Comparison of ENCODE assay signal across 8 mouse cellular contexts in genomic region chr16:95824720-95825534, GRCm38 (mm10).
DNase-seq lines count a peak whose midpoint lies in the region; ATAC-seq lines count a peak whose summit lies in the region.

No protein-coding gene starts in this region.

- H3K27ac ChIP-seq in hindbrain, embryonic 12.5 days, result peak overlapping the region; percentile 55
- H3K27ac ChIP-seq in limb, embryonic 13.5 days, result peak overlapping the region; percentile 64
- no peak overlapping the region for H3K27ac ChIP-seq in midbrain, embryonic 15.5 days

- H3K36me3 ChIP-seq in hindbrain, embryonic 12.5 days, result no peaks in the 10 kb centered on the region
- H3K36me3 ChIP-seq in limb, embryonic 13.5 days, result no peaks in the 10 kb centered on the region
- H3K36me3 ChIP-seq in midbrain, embryonic 15.5 days (replicated peaks), result no peaks in the 10 kb centered on the region

- H3K27me3 ChIP-seq in hindbrain, embryonic 12.5 days, result no peaks in the 10 kb centered on the region
- H3K27me3 ChIP-seq in limb, embryonic 13.5 days, result no peaks in the 10 kb centered on the region
- H3K27me3 ChIP-seq in midbrain, embryonic 15.5 days (replicated peaks), result no peaks in the 10 kb centered on the region

- no peak overlapping the region; the same call in 1 of the 2 replicates for H3K4me2 ChIP-seq in hindbrain, embryonic 12.5 days (replicated peaks)
- peak overlapping the region; percentile 28; the same call in 1 of the 2 replicates for H3K4me2 ChIP-seq in limb, embryonic 13.5 days (replicated peaks)
- H3K4me2 ChIP-seq in midbrain, embryonic 15.5 days, result no peak overlapping the region

- H3K4me1 ChIP-seq in hindbrain, embryonic 12.5 days, result peaks cover 17% of the 10 kb centered on the region
- peaks cover 39% of the 10 kb centered on the region for H3K4me1 ChIP-seq in limb, embryonic 13.5 days
- peaks cover 11% of the 10 kb centered on the region; the same call in 1 of the 2 replicates for H3K4me1 ChIP-seq in midbrain, embryonic 15.5 days

- H3K4me3 ChIP-seq in hindbrain, embryonic 12.5 days, result no peak overlapping the region
- H3K4me3 ChIP-seq in limb, embryonic 13.5 days, result no peak overlapping the region
- H3K4me3 ChIP-seq in midbrain, embryonic 15.5 days, result no peak overlapping the region

- WGBS in hindbrain, embryonic 12.5 days, result 32% methylated on average over 7 of the region's 7 CpGs
- 11% methylated on average over 7 of the region's 7 CpGs for WGBS in limb, embryonic 13.5 days
- WGBS in midbrain, embryonic 15.5 days, result 37% methylated on average over 7 of the region's 7 CpGs

- DNase-seq in 3134 (ENCODE audit: extremely low read depth, insufficient read length, low spot score), result peak; percentile 28
- DNase-seq in adrenal gland, postnatal 25 days, result peak; percentile 57
- DNase-seq in yolk sac, embryonic 10.5 days (ENCODE audit: low spot score), result peak; percentile 65
- DNase-seq in c-Kit-positive CD71-positive TER-119-positive erythroid progenitor cells, embryonic 14.5 days (ENCODE audit: low spot score), result no peak

- no peaks in the 10 kb centered on the region for H3K9me3 ChIP-seq in hindbrain, embryonic 12.5 days (replicated peaks)
- H3K9me3 ChIP-seq in limb, embryonic 13.5 days, result no peaks in the 10 kb centered on the region
- H3K9me3 ChIP-seq in midbrain, embryonic 15.5 days, result no peaks in the 10 kb centered on the region

- ATAC-seq in erythroblast, adult 5-6 weeks (replicated peaks; ENCODE audit: low FRiP score, poor library complexity, severe bottlenecking), result peak; percentile 91
- ATAC-seq in hindbrain, embryonic 12.5 days (ENCODE audit: low FRiP score), result peak; percentile 73
- ATAC-seq in limb, embryonic 13.5 days (ENCODE audit: low FRiP score, low read depth), result 0 out of 2 replicates have a peak, but pooled peaks have one; percentile 12
- ATAC-seq in midbrain, embryonic 15.5 days (replicated peaks), result peak; percentile 62; the same call in 1 of the 2 replicates

- no peak overlapping the region for H3K9ac ChIP-seq in hindbrain, embryonic 12.5 days
- no peak overlapping the region for H3K9ac ChIP-seq in limb, embryonic 13.5 days
- no peak overlapping the region for H3K9ac ChIP-seq in midbrain, embryonic 15.5 days

Comparison
In these comparisons a context has a peak if more than half of its experiments do, and no peak if none do; other contexts are left out.
1. ATAC-seq: peak in every context shown above with its lines; median percentile 91 in erythroblast, adult 5-6 weeks; 73 in hindbrain, embryonic 12.5 days; 62 in midbrain, embryonic 15.5 days; 12 in limb, embryonic 13.5 days.